Mouse (Mus musculus): ENCODE measurements around the gene Ppp2r5d. TPM values are rescaled to one million over a fixed set of nuclear protein-coding genes. Genes with fewer than 3 reads are reported as not detected.

Ppp2r5d gene
- polyA plus RNA-seq, 2 experiments = 83.2 to 115 TPM

DNA sequence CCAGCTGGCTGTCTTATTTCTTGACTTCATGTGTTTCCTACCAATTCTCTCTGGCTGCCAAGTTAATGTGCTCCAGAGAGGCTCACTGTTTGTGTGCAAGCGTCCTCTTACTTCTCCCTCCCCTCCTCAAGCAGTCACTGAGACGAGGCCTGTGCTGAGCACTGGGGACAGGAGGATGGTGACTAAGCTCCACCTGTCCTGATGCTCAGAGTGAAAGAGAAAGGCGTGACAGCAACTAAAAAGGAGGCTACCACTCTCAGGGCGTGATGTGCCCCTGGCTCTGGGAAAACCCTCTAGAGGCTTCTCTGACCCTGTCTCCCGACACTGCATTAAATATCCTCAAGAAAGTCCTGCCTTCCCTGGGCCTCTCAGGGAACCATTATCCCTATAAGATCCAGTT is 44.4 kb upstream of the Ppp2r5d start:
- TF ChIP-seq POLR2A (IDR thresholded peaks at IDR 0.05; ENCODE audit: borderline replicate concordance, extremely low read depth, insufficient read depth, insufficient read length) = no peak
- H3K9ac ChIP-seq (ENCODE audit: low read depth, low read length, severe bottlenecking) = no peak overlapping the region
- H3K27ac ChIP-seq (replicated peaks; ENCODE audit: low read depth, low read length) = no peak overlapping the region
- H3K4me3 ChIP-seq (replicated peaks; ENCODE audit: low read length) = no peak overlapping the region
- ATAC-seq (ENCODE audit: low FRiP score, low read depth) (no peak), DNase-seq (ENCODE audit: low spot score) (no peak)
- no peak overlapping the region for H3K4me2 ChIP-seq (replicated peaks; ENCODE audit: low read depth, low read length, severe bottlenecking)
- H3K4me1 ChIP-seq (ENCODE audit: control insufficient read depth, insufficient read depth, low read length) = peaks cover 7% of the 10 kb centered on the region; the same call in 1 of the 2 replicates
- peaks cover 19% of the 10 kb centered on the region for H3K36me3 ChIP-seq (ENCODE audit: control insufficient read depth, insufficient read depth, low read length)
- no peaks in the 10 kb centered on the region for H3K27me3 ChIP-seq (ENCODE audit: control insufficient read depth, insufficient read depth, low read length)
- 91% methylated on average over 5 of the region's 5 CpGs for WGBS
- H3K9me3 ChIP-seq (ENCODE audit: control insufficient read depth, low read length) = no peaks in the 10 kb centered on the region

DNA sequence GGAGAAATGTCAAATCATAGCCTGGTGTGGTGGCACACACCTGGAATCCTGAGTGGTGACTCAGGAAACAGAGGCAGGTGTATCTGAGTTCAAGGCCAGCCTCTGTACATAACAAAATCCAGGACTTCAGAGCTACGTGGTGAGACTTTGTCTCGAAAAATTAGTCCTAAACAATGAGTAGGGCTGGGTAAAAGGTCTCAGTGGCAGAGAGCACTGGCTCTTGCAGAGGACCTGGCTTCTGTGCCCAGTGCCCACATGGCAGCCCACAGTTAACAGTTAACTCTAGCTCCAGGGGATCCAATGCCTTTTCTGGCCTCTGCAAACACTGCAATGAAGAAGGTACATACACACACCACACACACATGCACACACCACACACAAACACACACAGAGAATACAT is 42.9 kb upstream of the Ppp2r5d start:
- Histone ChIP-seq H3K36me3 (ENCODE audit: control insufficient read depth, insufficient read depth, low read length) (peaks cover 27% of the 10 kb centered on the region), H3K27me3 (ENCODE audit: control insufficient read depth, insufficient read depth, low read length) (no peaks in the 10 kb centered on the region), H3K4me2 (replicated peaks; ENCODE audit: low read depth, low read length, severe bottlenecking) (no peak overlapping the region), H3K4me3 (replicated peaks; ENCODE audit: low read length) (no peak overlapping the region), H3K4me1 (ENCODE audit: control insufficient read depth, insufficient read depth, low read length) (peaks cover 7% of the 10 kb centered on the region; the same call in 1 of the 2 replicates), H3K9me3 (ENCODE audit: control insufficient read depth, low read length) (no peaks in the 10 kb centered on the region), H3K27ac (replicated peaks; ENCODE audit: low read depth, low read length) (no peak overlapping the region), H3K9ac (ENCODE audit: low read depth, low read length, severe bottlenecking) (no peak overlapping the region)
- ATAC-seq (ENCODE audit: low FRiP score, low read depth) (no peak), DNase-seq (ENCODE audit: low spot score) (no peak)
- no peak for TF ChIP-seq POLR2A (IDR thresholded peaks at IDR 0.05; ENCODE audit: borderline replicate concordance, extremely low read depth, insufficient read depth, insufficient read length)
- 96% methylated on average over 2 of the region's 2 CpGs for WGBS

- Histone ChIP-seq H3K27me3 (ENCODE audit: control insufficient read depth, insufficient read depth, low read length) (no peaks in the 10 kb centered on the region), H3K9me3 (ENCODE audit: control insufficient read depth, low read length) (no peaks in the 10 kb centered on the region), H3K9ac (ENCODE audit: low read depth, low read length, severe bottlenecking) (no peak overlapping the region), H3K27ac (replicated peaks; ENCODE audit: low read depth, low read length) (no peak overlapping the region), H3K4me1 (ENCODE audit: control insufficient read depth, insufficient read depth, low read length) (peaks cover 7% of the 10 kb centered on the region; the same call in 1 of the 2 replicates), H3K4me3 (replicated peaks; ENCODE audit: low read length) (no peak overlapping the region), H3K36me3 (ENCODE audit: control insufficient read depth, insufficient read depth, low read length) (peaks cover 31% of the 10 kb centered on the region), H3K4me2 (replicated peaks; ENCODE audit: low read depth, low read length, severe bottlenecking) (no peak overlapping the region)
- TF ChIP-seq POLR2A (IDR thresholded peaks at IDR 0.05; ENCODE audit: borderline replicate concordance, extremely low read depth, insufficient read depth, insufficient read length) = no peak
- ATAC-seq (ENCODE audit: low FRiP score, low read depth) (no peak), DNase-seq (ENCODE audit: low spot score) (no peak)
- WGBS = 83% methylated on average over 8 of the region's 8 CpGs
These were observed 42.3 kb upstream of the Ppp2r5d start for GRCm38 (mm10) chr17:46747234-46747633.

- Histone ChIP-seq H3K4me3 (replicated peaks; ENCODE audit: low read length) (no peak overlapping the region), H3K9ac (ENCODE audit: low read depth, low read length, severe bottlenecking) (no peak overlapping the region), H3K27me3 (ENCODE audit: control insufficient read depth, insufficient read depth, low read length) (no peaks in the 10 kb centered on the region), H3K36me3 (ENCODE audit: control insufficient read depth, insufficient read depth, low read length) (peaks cover 31% of the 10 kb centered on the region), H3K27ac (replicated peaks; ENCODE audit: low read depth, low read length) (no peak overlapping the region), H3K9me3 (ENCODE audit: control insufficient read depth, low read length) (no peaks in the 10 kb centered on the region), H3K4me1 (ENCODE audit: control insufficient read depth, insufficient read depth, low read length) (0 out of 2 replicates have a peak, but pooled peaks cover under 1% of the 10 kb centered on the region), H3K4me2 (replicated peaks; ENCODE audit: low read depth, low read length, severe bottlenecking) (no peak overlapping the region)
- DNase-seq (ENCODE audit: low spot score) = no peak
- WGBS = 79% methylated on average over 2 of the region's 2 CpGs
- no peak for ATAC-seq (ENCODE audit: low FRiP score, low read depth)
- TF ChIP-seq POLR2A (IDR thresholded peaks at IDR 0.05; ENCODE audit: borderline replicate concordance, extremely low read depth, insufficient read depth, insufficient read length) = no peak
These were observed 40.6 kb upstream of the Ppp2r5d start for GRCm38 (mm10) chr17:46745506-46745905.

DNA sequence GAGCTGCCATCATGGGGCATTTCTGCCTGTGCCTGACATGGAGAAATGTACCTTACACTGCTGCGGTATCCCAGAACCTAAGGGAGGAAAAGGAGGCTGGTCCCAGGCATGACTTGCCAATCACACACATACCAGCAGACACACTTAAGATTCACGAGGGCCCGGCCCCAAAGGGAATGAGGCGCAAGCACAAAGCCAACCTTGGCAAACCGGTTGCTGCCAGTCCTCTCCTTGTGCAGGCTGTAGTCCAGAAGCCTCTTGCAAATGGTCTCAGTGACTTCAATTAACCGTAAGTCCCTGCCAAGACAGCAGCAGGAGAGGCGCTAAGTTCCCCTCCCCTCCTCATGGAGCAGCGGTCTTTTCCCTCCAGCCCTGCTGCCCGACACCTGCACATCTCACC is 38.1 kb upstream of the Ppp2r5d start:
- no peak overlapping the region for H3K9ac ChIP-seq (ENCODE audit: low read depth, low read length, severe bottlenecking)
- TF ChIP-seq POLR2A (IDR thresholded peaks at IDR 0.05; ENCODE audit: borderline replicate concordance, extremely low read depth, insufficient read depth, insufficient read length) = no peak
- H3K27me3 ChIP-seq (ENCODE audit: control insufficient read depth, insufficient read depth, low read length) = no peaks in the 10 kb centered on the region
- no peak for ATAC-seq (ENCODE audit: low FRiP score, low read depth)
- 84% methylated on average over 9 of the region's 9 CpGs for WGBS
- H3K4me3 ChIP-seq (replicated peaks; ENCODE audit: low read length) = no peak overlapping the region
- H3K9me3 ChIP-seq (ENCODE audit: control insufficient read depth, low read length) = no peaks in the 10 kb centered on the region
- H3K36me3 ChIP-seq (ENCODE audit: control insufficient read depth, insufficient read depth, low read length) = peaks cover 31% of the 10 kb centered on the region
- no peak overlapping the region for H3K4me2 ChIP-seq (replicated peaks; ENCODE audit: low read depth, low read length, severe bottlenecking)
- DNase-seq (ENCODE audit: low spot score) = no peak
- no peaks in the 10 kb centered on the region for H3K4me1 ChIP-seq (ENCODE audit: control insufficient read depth, insufficient read depth, low read length)
- no peak overlapping the region for H3K27ac ChIP-seq (replicated peaks; ENCODE audit: low read depth, low read length)

DNA sequence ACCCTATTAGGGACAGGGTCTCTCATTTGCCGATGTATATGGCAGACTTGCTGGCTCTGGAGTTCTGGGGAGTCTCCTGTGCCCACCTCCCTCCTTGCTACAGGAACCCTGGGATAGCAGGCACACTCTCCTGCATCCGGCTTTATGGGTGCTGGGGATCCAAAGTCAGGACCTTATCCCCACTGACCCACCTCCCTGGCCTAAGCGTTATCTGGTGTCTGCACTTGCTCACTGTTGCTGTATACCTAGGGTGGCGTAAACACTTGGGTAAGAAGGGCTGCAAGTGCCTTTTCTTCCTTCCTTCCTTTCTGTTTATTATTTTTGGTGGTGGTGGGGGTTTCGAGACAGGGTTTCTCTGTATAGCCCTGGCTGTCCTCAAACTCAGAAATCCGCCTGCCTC is 36.4 kb upstream of the Ppp2r5d start:
- H3K36me3 ChIP-seq (ENCODE audit: control insufficient read depth, insufficient read depth, low read length) = peaks cover 34% of the 10 kb centered on the region
- H3K4me1 ChIP-seq (ENCODE audit: control insufficient read depth, insufficient read depth, low read length) = no peaks in the 10 kb centered on the region
- no peak overlapping the region for H3K27ac ChIP-seq (replicated peaks; ENCODE audit: low read depth, low read length)
- DNase-seq (ENCODE audit: low spot score) (no peak), ATAC-seq (ENCODE audit: low FRiP score, low read depth) (no peak)
- no peak for TF ChIP-seq POLR2A (IDR thresholded peaks at IDR 0.05; ENCODE audit: borderline replicate concordance, extremely low read depth, insufficient read depth, insufficient read length)
- H3K27me3 ChIP-seq (ENCODE audit: control insufficient read depth, insufficient read depth, low read length) = no peaks in the 10 kb centered on the region
- WGBS = 92% methylated on average over 6 of the region's 6 CpGs
- no peak overlapping the region for H3K9ac ChIP-seq (ENCODE audit: low read depth, low read length, severe bottlenecking)
- no peak overlapping the region for H3K4me2 ChIP-seq (replicated peaks; ENCODE audit: low read depth, low read length, severe bottlenecking)
- no peaks in the 10 kb centered on the region for H3K9me3 ChIP-seq (ENCODE audit: control insufficient read depth, low read length)
- no peak overlapping the region for H3K4me3 ChIP-seq (replicated peaks; ENCODE audit: low read length)
